Mouse (Mus musculus) mammary gland, adult 2 months (tissue): ENCODE data around the gene Tsga10. TPM values are rescaled to one million over a fixed set of nuclear protein-coding genes. Genes with fewer than 3 reads are reported as not detected.

Experiments used
- polyA plus RNA-seq: library from polyadenylated mRNA; depleted of rRNA; stranded (reverse); fragments of >200 nt; gene quantifications from 2 replicates; pipeline ENCODE4 v1.2.3, GENCODE M21; 2012; ENCODE audit warnings: low replicate concordance; rRNA removed

Tsga10 gene
- polyA plus RNA-seq, result 0.17 and 0.96 TPM in 2 replicates

DNA sequence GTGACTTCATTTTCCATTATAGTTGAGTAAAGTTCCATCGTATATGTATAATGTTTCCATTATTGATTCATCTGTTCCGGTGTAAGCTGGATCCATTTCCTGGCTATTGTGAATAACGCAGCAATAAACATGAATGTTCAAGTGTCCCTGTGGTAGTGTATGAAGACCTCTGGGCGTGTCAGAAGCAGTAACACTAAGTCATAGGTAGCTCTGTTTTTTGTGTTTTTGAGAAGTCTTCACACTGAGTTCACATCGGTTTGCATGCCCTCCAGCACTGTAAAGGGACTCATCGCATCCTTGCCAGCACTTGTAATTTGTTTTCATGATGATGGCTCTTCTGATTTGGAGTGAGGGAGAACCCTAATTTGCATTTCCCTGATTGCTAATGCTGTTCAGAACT is at the start of gene Tsga10:
TSS of gene Tsga10 (minus strand) at position 144 of the 400 bp plus-strand sequence.

DNA sequence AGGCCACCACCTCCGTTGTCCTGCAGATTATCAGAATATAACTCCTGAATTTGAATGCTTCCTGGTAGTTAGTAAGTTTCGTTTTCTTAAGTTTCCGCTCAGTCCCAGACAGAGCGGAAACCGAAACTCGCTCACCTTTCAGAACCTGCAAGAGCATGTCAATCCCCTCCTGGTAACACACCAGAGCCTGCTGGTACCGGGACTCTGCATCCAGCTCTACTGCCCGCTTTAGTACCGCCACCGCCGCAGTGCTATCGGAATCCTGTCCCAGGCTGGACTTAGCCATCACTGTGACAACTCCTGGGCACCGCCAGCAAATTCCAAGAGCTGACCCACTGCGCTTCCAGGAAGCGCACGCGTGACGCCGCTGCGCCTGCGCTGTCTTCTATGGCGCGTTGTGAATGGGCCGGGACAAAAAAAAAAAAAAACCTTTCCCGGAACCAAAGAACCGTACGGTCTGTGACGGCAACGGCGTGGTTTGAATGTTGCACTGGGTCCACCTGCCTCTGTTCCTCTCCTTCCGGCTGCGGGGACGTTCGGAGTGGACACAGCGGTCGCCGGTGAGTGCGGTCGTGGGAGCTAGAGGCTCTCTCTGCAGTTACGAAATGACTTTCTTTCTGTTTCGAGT is 23.9 kb upstream of the Tsga10 start, which contains the start of the genes Mitd1 and Mrpl30:
TSS of gene Mitd1 (minus strand) at position 387 of the 628 bp plus-strand sequence.
TSS of gene Mrpl30 (plus strand) at position 453 of the 628 bp plus-strand sequence.

DNA sequence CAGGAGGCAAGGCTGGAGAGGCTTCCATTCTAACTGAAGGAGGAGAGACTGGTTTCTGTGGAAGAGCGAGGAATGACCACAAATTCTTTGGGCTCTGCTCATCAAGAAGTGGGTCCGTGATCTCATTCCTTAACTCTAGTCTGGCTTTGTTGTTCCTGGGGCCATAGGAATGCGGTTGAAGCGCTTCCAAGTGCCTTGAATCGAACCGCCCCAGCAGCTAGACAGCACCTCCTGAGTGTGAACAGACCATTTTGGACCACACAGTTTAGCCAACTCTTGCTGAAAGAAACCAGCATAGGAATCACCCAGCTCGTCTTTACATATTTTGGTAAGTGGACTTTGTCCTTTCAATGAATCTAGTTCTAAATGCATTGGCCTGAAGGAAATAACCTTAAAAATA is 5.5 kb upstream of the Tsga10 start, which contains the start of gene Lipt1:
TSS of gene Lipt1 (plus strand) at position 35 of the 400 bp plus-strand sequence.

DNA sequence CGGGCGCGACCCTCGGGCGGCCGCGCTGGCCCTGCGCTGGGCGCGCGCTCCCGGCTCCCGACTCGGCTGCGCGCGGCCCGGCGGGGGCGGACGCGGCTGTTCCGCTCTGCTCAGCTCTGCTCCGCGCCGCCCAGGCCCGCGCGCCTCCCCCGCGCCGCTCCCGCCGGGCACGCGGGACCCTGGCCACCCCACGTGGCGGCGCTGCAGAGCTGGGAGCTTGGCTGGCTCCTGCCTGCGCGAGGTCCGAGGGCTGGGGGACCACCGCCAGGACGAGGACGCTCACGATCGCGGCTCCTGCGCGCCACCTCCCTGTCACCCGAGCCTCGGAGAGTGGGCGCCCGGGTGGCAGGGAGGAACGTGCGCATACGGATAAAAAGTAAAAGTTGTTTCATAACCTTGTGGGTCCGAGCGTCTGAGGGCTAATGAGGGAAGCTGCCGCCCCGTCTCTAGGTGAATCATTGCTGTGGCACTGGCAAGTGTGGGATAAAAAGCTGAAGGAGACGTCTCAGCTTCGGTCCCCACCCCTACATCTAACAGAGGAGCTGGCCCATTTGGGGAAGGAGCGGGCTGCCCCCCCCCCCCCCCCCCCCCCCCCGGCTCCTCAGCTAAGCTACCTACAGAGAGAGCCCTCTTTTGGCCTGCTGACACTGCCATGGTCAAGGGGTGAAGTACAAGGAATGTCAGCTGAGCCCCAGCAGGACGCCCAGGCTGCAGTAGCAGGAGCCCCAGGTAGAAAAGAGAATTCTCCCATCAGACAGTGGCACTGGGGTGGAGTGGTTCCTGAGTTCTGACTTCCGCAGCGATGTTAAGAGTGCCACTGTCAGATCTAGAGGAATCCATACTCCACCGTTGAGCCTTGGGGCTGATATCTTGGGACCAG is 146.2 kb downstream of the Tsga10 start, which contains the start of gene 2010300C02Rik:
TSS of gene 2010300C02Rik (minus strand) at position 325 of the 880 bp plus-strand sequence.

Other genes starting within 250 kb of the Tsga10 start
- gene 2010300C02Rik, start 146.3 kb downstream of the Tsga10 start, polyA plus RNA-seq, result 1.8 and 2.3 TPM in 2 replicates
- gene Lipt1, start 5.3 kb upstream of the Tsga10 start, polyA plus RNA-seq, result 2.5 and 4.7 TPM in 2 replicates
- gene Mitd1, start 24.0 kb upstream of the Tsga10 start, polyA plus RNA-seq, result 5.3 and 10.2 TPM in 2 replicates
- 34.6 and 71.6 TPM in 2 replicates for gene Mrpl30, start 24.0 kb upstream of the Tsga10 start, polyA plus RNA-seq
- gene Lyg2, start 50.1 kb upstream of the Tsga10 start, polyA plus RNA-seq, result not detected in 2 replicates
- gene Lyg1, start 91.3 kb upstream of the Tsga10 start, polyA plus RNA-seq, result 0.53 TPM in 1 of 2 replicates, not detected in the other
- 4.5 and 9.7 TPM in 2 replicates for gene Txndc9, start 131.5 kb upstream of the Tsga10 start, polyA plus RNA-seq
- 3.0 and 8.7 TPM in 2 replicates for gene Eif5b, start 131.6 kb upstream of the Tsga10 start, polyA plus RNA-seq